17 mouse cellular contexts compared by ENCODE assay signal in genomic region chr16:5250891-5251290, GRCm38 (mm10). TPM values are rescaled to one million over a fixed set of nuclear protein-coding genes. Genes with fewer than 3 reads are reported as not detected.
"Had no signal": no experiment of that assay in that cellular context is flagged by ENCODE, and none has a peak within 500 bp of the region (broad histone marks: within the 10 kb centered on the region; RNA-seq: fewer than 3 reads in every experiment).

No protein-coding gene starts in this region.

- H3K9ac ChIP-seq: neural tube, embryonic 13.5 days; neural tube, embryonic 15.5 days; stomach, embryonic 15.5 days had no signal

- H3K27ac ChIP-seq: neural tube, embryonic 13.5 days; neural tube, embryonic 15.5 days; stomach, embryonic 15.5 days; stomach, postnatal 0 days had no signal

- DNase-seq: retina, postnatal 1 day; right cerebral cortex, adult 18-20 months; right cerebral cortex, postnatal 14 days; right cerebral cortex, postnatal 25 days; right cerebral cortex, postnatal 4 days; spleen, adult 18-20 months; thymus, adult 18-20 months; thymus, adult 2 months; thymus, postnatal 14 days; thymus, postnatal 25 days; thymus, postnatal 36 days; thymus, postnatal 4 days had no signal

- H3K4me3 ChIP-seq: neural tube, embryonic 13.5 days; neural tube, embryonic 15.5 days; stomach, embryonic 15.5 days had no signal

- H3K4me2 ChIP-seq: neural tube, embryonic 13.5 days; neural tube, embryonic 15.5 days; stomach, embryonic 15.5 days had no signal

- H3K9me3 ChIP-seq: neural tube, embryonic 13.5 days; neural tube, embryonic 15.5 days; stomach, embryonic 15.5 days had no signal

- H3K27me3 ChIP-seq: neural tube, embryonic 13.5 days; neural tube, embryonic 15.5 days; stomach, embryonic 15.5 days had no signal

RNA-seq across cellular contexts. Expression of gene AU021092, which starts 28.8 kb away (rescaled TPM):
- total RNA-seq: neutrophil, adult 5-6 weeks had no signal
